Mouse (Mus musculus): ENCODE results near the gene Arnt. TPM values are rescaled to one million over a fixed set of nuclear protein-coding genes. Genes with fewer than 3 reads are reported as not detected.

The Arnt gene
- total RNA-seq, 2 experiments from 2014 or later = 74.5 to 75.9 TPM

GRCm38 (mm10) chr3:95450408-95450807, 16.2 kb downstream of the Arnt start:
- peak; percentile 94 for ATAC-seq (replicated peaks; ENCODE audit: low FRiP score, poor library complexity, severe bottlenecking)

GRCm38 (mm10) chr3:95450915-95451314, 16.7 kb downstream of the Arnt start:
- no peak for ATAC-seq (replicated peaks; ENCODE audit: low FRiP score, poor library complexity, severe bottlenecking)

DNA sequence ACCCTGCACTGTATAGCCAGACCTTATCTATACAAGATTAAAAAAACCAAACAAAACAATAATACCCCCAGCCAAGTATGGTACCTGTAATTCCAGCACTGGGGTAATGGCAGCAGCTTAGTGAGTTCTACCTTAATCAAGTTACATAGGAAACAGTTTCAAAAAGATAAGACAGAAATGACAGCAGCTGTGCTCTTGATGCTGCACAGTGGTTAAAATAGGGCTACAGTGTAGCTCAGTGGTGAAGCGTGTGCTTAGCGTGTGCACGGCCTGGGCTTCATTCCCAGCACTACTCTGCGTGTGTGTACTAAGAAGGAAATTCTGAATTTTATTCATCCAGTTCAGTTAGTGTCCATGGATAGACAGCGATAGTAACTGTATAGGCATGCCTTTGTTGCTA, 22.2 kb downstream of the Arnt start:
- no peak for ATAC-seq (replicated peaks; ENCODE audit: low FRiP score, poor library complexity, severe bottlenecking)

DNA sequence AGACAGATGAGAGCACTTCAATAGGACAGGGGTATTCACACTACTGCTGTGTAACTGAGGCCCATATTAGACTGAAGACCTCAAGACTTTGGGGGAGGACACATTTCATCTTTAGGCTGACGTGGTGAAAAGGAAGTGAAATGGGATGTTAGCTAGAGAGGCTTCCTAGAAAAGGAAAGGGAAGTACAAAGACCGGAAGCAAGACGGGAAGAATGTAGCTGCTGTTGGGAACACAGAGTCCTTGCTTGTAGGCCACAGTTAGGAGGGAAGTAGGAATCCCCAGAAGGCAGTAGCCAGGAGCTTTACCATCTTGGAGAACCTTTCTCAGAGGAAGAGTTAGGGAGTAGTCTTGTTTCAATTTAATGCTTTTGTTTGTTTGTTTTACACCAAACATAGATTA, 23.6 kb downstream of the Arnt start:
- no peak for ATAC-seq (replicated peaks; ENCODE audit: low FRiP score, poor library complexity, severe bottlenecking)

- ATAC-seq (replicated peaks; ENCODE audit: low FRiP score, poor library complexity, severe bottlenecking) = no peak
These were observed 25.2 kb downstream of the Arnt start for GRCm38 (mm10) chr3:95459381-95459780.

- no peak for ATAC-seq (replicated peaks; ENCODE audit: low FRiP score, poor library complexity, severe bottlenecking)
These were observed 29.7 kb downstream of the Arnt start for GRCm38 (mm10) chr3:95463852-95464251.

DNA sequence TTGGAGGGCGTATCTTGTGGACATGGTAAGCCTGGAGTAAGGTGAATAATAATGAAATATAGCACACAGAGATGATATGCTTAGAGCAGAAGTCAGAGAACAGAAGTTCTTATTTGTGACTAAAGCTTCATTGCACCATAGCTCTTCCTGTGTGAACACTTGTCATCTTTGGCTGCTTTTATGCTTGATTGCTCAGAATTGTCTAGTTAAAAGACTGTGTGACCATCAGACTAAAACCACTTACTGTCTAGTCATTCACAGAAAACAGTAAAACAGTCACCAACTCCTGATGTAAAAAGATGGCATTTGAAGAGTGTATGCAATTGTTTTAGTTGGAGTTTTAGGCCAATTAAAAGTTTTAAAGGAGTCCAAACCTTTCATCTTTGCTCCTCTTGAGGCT, 44.8 kb downstream of the Arnt start:
- no peak for ATAC-seq (replicated peaks; ENCODE audit: low FRiP score, poor library complexity, severe bottlenecking)

DNA sequence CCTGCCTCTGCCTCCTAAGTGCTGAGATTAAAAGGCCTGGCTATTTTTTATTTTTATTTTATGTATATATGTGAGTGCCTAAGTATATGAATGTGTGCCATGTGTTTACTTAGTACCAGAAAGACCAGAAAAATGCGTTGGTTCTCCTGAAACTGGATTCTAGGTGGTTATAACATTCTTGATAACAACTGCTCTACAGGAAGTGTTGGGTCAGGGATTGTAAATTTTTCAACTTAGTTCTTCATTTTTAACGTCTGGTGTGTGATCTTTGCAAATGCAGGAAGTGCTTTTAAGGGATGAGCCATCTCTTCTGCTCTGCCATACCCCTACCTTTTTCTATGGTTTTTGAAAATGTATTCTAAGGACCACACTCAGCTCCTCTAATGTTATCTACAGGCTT, 52.2 kb downstream of the Arnt start:
- no peak for ATAC-seq (replicated peaks; ENCODE audit: low FRiP score, poor library complexity, severe bottlenecking)

- no peak for ATAC-seq (replicated peaks; ENCODE audit: low FRiP score, poor library complexity, severe bottlenecking)
These were observed 54.5 kb downstream of the Arnt start for GRCm38 (mm10) chr3:95488679-95489078.

DNA sequence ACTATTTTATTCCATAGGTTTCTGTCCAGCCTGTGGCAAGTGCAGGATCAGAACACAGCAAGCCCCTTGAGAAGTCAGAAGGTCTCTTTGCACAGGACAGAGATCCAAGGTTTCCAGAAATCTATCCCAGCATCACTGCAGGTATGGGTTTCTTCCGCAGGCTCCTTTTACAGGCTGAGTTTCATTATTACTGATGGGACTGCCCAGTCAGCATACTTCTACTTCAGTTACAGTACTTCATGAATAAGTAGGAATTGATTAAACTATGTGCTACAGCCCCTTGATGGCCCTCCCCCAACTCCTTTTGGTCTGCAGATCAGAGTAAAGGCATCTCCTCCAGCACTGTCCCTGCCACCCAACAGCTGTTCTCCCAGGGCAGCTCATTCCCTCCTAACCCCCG, 56.0 kb downstream of the Arnt start:
- no peak for ATAC-seq (replicated peaks; ENCODE audit: low FRiP score, poor library complexity, severe bottlenecking)

DNA sequence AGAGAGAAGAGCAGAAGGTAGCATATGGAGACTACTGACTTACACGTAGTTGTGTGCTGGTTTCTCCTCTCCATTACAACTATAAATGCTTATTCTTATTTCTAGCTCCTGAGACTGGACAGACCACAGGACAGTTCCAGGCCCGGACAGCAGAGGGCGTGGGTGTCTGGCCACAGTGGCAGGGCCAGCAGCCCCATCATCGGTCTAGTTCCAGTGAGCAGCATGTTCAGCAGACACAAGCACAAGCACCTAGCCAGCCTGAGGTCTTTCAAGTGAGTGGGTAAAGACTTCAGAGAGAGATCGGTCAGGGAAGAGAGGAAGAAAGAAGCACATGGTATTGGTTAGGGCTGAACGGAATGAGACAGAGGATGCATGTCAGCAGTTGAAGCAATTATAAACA, 60.2 kb downstream of the Arnt start:
- peak; percentile 90 for ATAC-seq (replicated peaks; ENCODE audit: low FRiP score, poor library complexity, severe bottlenecking)

GRCm38 (mm10) chr3:95498229-95498628, 64.0 kb downstream of the Arnt start:
- no peak for ATAC-seq (replicated peaks; ENCODE audit: low FRiP score, poor library complexity, severe bottlenecking)

DNA sequence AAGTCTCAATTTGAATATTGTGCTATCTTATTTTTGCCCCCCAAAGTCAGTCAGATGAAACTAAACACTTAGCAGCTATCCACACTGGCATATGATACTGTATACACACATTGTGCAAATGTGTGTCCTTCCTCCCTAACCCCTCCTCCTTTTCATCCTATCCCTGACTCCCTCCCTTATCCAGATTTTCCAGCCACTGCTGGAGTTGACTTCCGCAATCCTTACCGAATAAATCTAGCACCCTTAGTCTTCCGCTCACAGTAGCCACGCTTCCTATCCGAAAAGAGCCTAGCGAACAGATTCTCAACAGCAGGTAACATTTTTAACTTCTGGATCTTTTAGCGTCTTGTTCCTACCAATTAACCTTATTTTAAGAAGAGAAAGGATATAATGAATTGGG, 64.8 kb downstream of the Arnt start, which contains the start of gene Ctsk:
Ctsk (plus strand) TSS at position 233 of the 400 bp plus-strand sequence.
- ATAC-seq (replicated peaks; ENCODE audit: low FRiP score, poor library complexity, severe bottlenecking) = no peak

DNA sequence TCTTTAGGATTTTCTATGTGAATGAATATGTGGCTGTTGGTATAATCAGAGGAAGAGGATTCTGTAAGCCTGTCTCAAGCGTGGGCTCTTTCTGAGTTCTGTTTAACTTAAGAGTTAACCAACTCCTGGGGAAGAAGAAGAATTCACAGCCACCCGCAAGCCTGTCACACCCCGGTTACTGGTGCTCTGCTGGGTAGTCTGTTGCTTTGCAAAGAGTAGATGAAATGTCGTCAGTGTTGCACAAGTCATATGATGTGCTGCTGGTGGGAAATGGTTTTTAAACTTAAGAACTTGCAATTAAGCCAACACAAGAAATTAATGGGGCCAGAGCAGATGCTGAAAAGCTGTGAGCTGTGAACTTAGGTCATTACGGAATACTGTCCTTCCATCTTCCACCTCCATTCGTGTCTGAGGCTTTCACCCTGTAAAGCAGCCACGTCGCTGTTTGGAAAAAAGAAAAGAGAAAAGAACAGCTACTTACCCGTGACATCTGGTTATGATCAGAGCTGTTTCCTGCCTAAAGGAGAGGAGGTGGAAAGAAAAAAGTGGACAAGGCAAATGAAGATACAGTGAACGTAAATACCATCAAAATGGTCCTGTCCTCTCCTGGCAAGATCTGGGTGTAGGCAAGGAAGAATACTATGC, 65.4 kb downstream of the Arnt start:
- no peak for ATAC-seq (replicated peaks; ENCODE audit: low FRiP score, poor library complexity, severe bottlenecking)

DNA sequence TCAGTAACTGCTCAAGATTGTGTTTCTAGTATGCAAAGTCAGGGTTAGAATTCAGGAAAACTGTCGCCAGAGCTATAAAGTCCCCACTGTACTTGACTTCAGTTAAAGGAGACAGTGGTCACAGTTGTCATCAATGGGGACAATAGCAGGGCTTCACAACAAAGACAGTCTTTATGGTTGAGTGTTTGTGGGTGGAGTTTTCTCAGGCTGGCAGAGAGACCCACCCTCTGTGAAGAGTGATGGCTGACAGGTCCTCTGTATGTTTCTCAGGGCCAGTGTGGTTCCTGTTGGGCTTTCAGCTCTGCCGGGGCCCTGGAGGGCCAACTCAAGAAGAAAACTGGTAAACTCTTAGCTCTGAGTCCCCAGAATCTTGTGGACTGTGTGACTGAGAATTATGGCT, 68.1 kb downstream of the Arnt start:
- ATAC-seq (replicated peaks; ENCODE audit: low FRiP score, poor library complexity, severe bottlenecking) = no peak

DNA sequence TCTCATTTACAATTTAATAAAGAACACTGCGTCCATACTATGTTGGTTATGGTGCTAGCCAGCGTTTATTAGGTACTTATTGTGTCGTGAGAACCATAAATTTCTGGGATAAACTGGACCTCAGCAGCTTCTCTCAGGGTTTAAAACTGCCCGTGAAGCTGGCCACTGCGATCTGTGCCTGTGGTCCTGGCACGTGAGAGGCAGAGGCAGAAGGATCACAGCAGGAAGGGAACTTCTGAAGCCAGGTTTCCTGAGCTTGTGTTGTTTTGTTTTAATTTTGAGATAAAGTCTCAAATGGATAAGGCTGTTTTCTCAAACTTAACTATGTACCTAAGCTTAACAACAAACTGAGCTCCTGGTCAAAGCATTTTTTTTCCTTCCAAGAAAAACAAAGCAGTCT, 75.2 kb downstream of the Arnt start:
- ATAC-seq (replicated peaks; ENCODE audit: low FRiP score, poor library complexity, severe bottlenecking) = no peak

DNA sequence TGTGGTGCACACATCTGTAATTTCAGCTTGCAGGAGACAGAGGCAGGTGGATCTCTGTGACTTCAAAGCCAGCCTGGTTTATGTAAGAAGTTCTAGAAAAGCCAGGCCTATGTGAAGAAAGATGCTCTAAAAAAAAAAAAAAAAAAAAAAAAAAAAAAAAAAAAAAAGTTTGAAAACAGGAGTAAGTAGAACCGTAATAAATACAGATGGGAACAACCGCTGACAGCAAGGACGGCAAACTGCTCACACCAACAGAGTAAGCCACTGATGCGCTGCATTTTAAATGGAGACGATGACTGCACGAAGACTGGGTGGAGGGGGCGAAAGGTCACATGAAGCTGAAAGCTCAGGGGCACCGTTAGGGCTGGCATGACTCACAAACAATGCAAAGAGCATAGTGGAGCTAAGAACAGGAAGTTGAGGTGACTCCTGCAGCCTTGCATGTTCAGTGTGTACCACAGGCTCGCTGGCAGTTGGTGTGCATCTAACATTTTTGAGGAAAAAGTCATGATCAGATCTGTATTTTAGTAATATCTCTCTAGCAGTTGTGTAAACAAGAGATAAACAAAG, 77.5 kb downstream of the Arnt start:
- ATAC-seq (replicated peaks; ENCODE audit: low FRiP score, poor library complexity, severe bottlenecking) = no peak

- ATAC-seq (replicated peaks; ENCODE audit: low FRiP score, poor library complexity, severe bottlenecking) = peak; percentile 80
These were observed 82.4 kb downstream of the Arnt start for GRCm38 (mm10) chr3:95516614-95517041.

DNA sequence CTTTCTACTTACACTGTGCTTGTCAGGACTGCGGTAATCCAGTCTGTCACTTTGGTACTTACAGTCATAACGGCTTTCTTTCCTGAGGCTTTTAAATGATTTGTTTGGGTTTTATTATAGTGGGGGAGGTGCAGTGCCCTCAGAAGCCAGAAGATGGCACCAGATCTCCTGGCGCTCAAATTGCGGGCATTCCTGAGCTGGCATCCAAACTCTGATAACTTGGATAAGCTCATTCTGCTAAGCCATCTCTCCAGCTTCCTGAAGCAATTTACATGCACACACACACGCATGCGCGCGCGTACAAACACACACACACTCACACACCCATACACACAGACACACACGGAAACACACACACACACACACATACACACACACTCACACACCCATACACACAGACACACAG, 83.3 kb downstream of the Arnt start:
- peak; percentile 62 for ATAC-seq (replicated peaks; ENCODE audit: low FRiP score, poor library complexity, severe bottlenecking)

DNA sequence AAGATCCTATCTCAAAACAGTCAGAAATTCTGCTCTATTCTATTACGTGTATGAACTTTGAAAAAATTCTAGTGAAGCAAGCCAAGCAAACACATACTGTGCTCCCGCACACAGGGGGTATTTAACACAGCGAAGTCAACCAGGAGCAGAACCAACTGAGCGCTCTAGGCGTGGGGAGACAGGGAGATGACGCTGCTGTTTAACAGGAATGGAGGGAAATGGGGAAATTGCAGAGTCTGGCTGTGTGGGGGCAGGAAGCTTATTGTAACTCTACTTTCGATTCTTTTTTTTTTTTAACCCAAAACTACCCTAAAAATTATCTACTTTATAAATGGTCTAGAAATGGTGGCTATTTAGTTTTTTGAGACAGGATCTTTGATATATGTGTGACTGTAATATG, 84.7 kb downstream of the Arnt start:
- peak; percentile 32; the same call in 1 of the 2 replicates for ATAC-seq (replicated peaks; ENCODE audit: low FRiP score, poor library complexity, severe bottlenecking)

GRCm38 (mm10) chr3:95519315-95519714, 85.1 kb downstream of the Arnt start:
- peak; percentile 73 for ATAC-seq (replicated peaks; ENCODE audit: low FRiP score, poor library complexity, severe bottlenecking)

DNA sequence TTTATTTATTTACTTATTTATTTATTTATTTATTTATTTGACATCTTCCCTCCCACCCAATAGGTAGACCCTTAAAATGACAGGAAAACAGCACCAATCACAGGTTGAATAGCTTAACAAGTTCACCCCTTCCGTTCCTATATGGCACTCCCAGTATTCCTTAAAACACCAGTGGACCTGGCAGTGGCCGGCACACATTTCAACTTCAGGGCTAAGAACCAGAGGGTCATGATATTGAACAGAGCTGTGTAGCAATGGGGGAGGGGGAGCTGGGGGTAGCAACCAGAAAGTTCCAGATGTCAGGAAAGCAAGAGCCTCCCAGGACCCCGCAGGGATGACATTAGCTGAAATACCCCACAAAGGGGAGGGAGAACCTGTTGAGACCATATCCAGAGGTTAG, 85.9 kb downstream of the Arnt start:
- ATAC-seq (replicated peaks; ENCODE audit: low FRiP score, poor library complexity, severe bottlenecking) = no peak
